Mouse (Mus musculus) liver, postnatal 0 days (tissue): ENCODE measurements around the gene Olfr303. TPM values are rescaled to one million over a fixed set of nuclear protein-coding genes. Genes with fewer than 3 reads are reported as not detected.

ENCODE experiments used
- ATAC-seq: fragments of 200-750 bp; cut with Nextera tagmentation; 2 replicates; pipeline ENCODE4 v1.8.0; 2017; ENCODE audit warnings: mild to moderate bottlenecking, moderate library complexity
- DNase-seq: peaks from one replicate; pipeline ENCODE4 v3.0.0-alpha.2; 2016
- H3K27ac ChIP-seq: fragments of 300-500 bp; sonication (generic); 2 replicates; pipeline ENCODE4 v1.5.1; 2014; ENCODE audit warnings: antibody characterized with exemption, moderate library complexity, mild to moderate bottlenecking, low read depth
- H3K27me3 ChIP-seq: fragments of 300-500 bp; sonication (generic); 2 replicates; pipeline ENCODE4 v1.6.1; 2014; ENCODE audit warnings: low read length, control low read depth, mixed read lengths; ENCODE audit not compliant: insufficient read depth
- H3K36me3 ChIP-seq: fragments of 300-500 bp; sonication (generic); replicated peaks from 2 replicates; pipeline ENCODE4 v1.6.1; 2014; ENCODE audit warnings: mild to moderate bottlenecking, control low read depth, low read length, moderate library complexity, mixed read lengths; ENCODE audit not compliant: insufficient read depth
- H3K4me1 ChIP-seq: fragments of 300-500 bp; sonication (generic); 2 replicates; pipeline ENCODE4 v1.6.1; 2014; ENCODE audit warnings: antibody characterized with exemption, mild to moderate bottlenecking, control low read depth; ENCODE audit not compliant: insufficient read depth
- H3K4me2 ChIP-seq: fragments of 300-500 bp; sonication (generic); 2 replicates; pipeline ENCODE4 v1.6.1; 2014; ENCODE audit warnings: low read depth, mild to moderate bottlenecking, low read length, moderate library complexity, mixed read lengths
- H3K4me3 ChIP-seq: fragments of 300-500 bp; sonication (generic); 2 replicates; pipeline ENCODE4 v1.5.1; 2014; ENCODE audit warnings: low read depth, low read length
- H3K9ac ChIP-seq: fragments of 300-500 bp; sonication (generic); replicated peaks from 2 replicates; pipeline ENCODE4 v1.6.1; 2014; ENCODE audit warnings: mild to moderate bottlenecking, moderate library complexity
- H3K9me3 ChIP-seq: fragments of 300-500 bp; sonication (generic); 2 replicates; pipeline ENCODE4 v1.6.1; 2016; ENCODE audit warnings: mild to moderate bottlenecking, control low read depth, low read length, mixed read lengths
- CTCF ChIP-seq: sonication (generic); IDR thresholded peaks from 2 replicates; pipeline ENCODE4 v1.5.1; 2016; ENCODE audit warnings: antibody characterized with exemption, low read depth
- EP300 ChIP-seq: IDR thresholded peaks from 2 replicates; pipeline ENCODE4 v1.6.1; 2016; ENCODE audit warnings: antibody characterized with exemption, low read depth, mild to moderate bottlenecking
- WGBS: fragments of 180-500 bp; shearing (Covaris S2); extraction: QIAGEN DNeasy Blood & Tissue Kit; methylation state at CpG from one replicate; pipeline ENCODE4 v1.1.7; 2014; ENCODE audit not compliant: insufficient replicate concordance; 5-methylcytosine and 5-hydroxymethylcytosine counted together
- polyA plus RNA-seq: library from polyadenylated mRNA; unstranded; fragments of >200 nt; fragmentation: Nextera tagmentation; extraction: Ambion mirVana; gene quantifications from 2 replicates; pipeline ENCODE4 v1.2.1, GENCODE M21; 2015

The Olfr303 gene
- polyA plus RNA-seq, 1 experiment from 2014 or later: not detected

DNA sequence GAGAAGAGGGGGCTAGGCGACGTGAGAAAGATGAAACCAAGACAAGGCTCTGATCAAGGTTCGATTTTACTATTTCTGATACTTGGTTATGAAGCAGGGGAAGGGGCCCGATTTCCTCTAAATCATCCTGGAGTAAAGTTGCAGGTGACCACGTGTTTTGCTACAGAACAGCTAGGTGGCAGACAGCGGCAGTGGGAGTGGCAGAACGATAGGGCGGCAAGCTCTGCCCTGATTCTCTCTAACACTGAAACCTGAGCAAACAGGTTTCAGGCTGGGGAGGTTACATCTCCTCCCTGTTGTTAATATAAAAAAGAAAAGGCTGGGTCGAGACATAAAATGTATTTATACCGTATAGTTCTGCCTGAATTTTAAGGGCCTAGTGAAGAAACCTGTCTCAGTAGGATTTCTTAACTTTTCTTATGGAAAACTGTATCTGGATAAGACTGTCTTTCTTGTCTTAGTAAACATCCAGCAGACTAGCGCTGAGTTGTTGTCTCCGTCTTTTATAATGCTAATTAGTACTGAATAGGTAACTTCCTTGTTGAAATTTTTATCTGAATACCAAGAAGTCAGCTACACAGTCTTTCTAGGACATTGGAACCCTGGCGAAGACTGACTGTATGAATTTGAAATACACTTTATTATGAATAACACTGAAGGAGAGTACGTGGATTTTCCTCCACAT is 54.6 kb downstream of the Olfr303 start:
- Histone ChIP-seq H3K4me1 (no peaks in the 10 kb centered on the region), H3K9ac (no peak overlapping the region), H3K27me3 (no peaks in the 10 kb centered on the region), H3K27ac (no peak overlapping the region), H3K4me3 (no peak overlapping the region), H3K36me3 (no peaks in the 10 kb centered on the region), H3K4me2 (no peak overlapping the region), H3K9me3 (no peaks in the 10 kb centered on the region)
- DNase-seq (no peak), ATAC-seq (no peak)
- WGBS: 69% methylated on average over 14 of the region's 14 CpGs
- TF ChIP-seq CTCF (no peak), EP300 (no peak)

Other genes with a start within 250 kb of the Olfr303 start
- not detected in 2 replicates for gene Vmn2r75, start 226.0 kb downstream of the Olfr303 start, polyA plus RNA-seq
- not detected in 2 replicates for gene Vmn2r76, start 151.5 kb downstream of the Olfr303 start, polyA plus RNA-seq
- gene Olfr310, start 120.6 kb downstream of the Olfr303 start, polyA plus RNA-seq: not detected in 2 replicates
- gene Olfr309, start 84.1 kb downstream of the Olfr303 start, polyA plus RNA-seq: not detected in 2 replicates
- gene Olfr308, start 72.2 kb downstream of the Olfr303 start, polyA plus RNA-seq: not detected in 2 replicates
- not detected in 2 replicates for gene Olfr307, start 60.2 kb downstream of the Olfr303 start, polyA plus RNA-seq
- not detected in 2 replicates for gene Olfr305, start 30.9 kb downstream of the Olfr303 start, polyA plus RNA-seq
- not detected in 2 replicates for gene Olfr304, start 11.1 kb downstream of the Olfr303 start, polyA plus RNA-seq
- gene Olfr301, start 6.1 kb upstream of the Olfr303 start, polyA plus RNA-seq: not detected in 2 replicates
- not detected in 2 replicates for gene Olfr299, start 62.1 kb upstream of the Olfr303 start, polyA plus RNA-seq
- gene Olfr298, start 94.7 kb upstream of the Olfr303 start, polyA plus RNA-seq: not detected in 2 replicates
- gene Olfr297, start 122.2 kb upstream of the Olfr303 start, polyA plus RNA-seq: not detected in 2 replicates
- gene Olfr295, start 186.1 kb upstream of the Olfr303 start, polyA plus RNA-seq: not detected in 2 replicates
- gene Olfr294, start 218.9 kb upstream of the Olfr303 start, polyA plus RNA-seq: not detected in 2 replicates